Mouse (Mus musculus) retina, adult 2 months (tissue): ENCODE data around the gene Arid1b.
"Not testable (repeated sequence)": the region's sequence is repeated elsewhere in the genome, so short reads cannot be mapped to it uniquely, and the experiment has no call there.

Experiments used
- DNase-seq: peaks from one replicate; pipeline ENCODE4 v3.0.0-alpha.2; 2012; ENCODE audit warnings: low read depth, low spot score

Gene Arid1b

GRCm38 (mm10) chr17:5085942-5086341, 91.8 kb downstream of the Arid1b start:
- DNase-seq, result no peak

GRCm38 (mm10) chr17:5088241-5088640, 94.1 kb downstream of the Arid1b start:
- not testable (repeated sequence) for DNase-seq

DNA sequence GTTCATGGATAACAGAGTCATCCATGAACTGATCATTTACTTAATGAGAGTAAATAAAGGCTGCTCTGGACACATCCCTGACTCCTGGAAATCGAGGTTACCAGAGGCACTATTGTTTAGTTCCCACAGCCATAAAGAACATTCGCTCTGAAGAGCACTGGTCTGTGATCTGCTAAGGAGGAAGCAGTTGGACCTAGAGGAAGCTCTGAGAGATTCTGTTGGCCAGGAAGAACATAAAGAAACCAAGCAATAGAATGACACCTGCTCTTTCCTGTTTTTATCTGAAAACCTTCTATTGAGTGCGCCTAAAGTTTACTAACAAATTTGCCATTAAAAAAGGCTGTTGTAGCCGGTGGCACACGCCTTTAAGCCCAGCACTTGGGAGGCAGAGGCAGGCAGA, 94.7 kb downstream of the Arid1b start:
- no peak for DNase-seq

DNA sequence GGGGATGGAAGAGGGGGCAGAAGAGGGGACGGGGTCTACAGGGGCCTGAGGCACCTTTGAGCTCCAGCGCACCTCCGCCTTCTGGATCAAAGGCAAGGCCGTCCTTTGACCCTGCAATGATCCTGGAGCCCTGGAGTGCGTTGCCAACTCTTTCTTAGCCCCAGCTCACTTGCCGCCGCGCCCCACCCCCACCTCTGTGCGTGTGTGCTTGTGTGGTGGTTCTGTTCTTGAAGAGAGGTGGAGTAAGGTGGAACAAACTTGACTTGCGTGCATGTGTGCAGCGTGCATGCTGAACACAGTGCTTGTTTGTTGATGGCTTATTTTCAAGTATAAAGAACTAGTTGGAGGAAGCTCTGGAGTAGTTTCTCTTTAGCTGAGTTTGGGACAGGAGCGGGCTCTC, 95.4 kb downstream of the Arid1b start:
- no peak for DNase-seq

DNA sequence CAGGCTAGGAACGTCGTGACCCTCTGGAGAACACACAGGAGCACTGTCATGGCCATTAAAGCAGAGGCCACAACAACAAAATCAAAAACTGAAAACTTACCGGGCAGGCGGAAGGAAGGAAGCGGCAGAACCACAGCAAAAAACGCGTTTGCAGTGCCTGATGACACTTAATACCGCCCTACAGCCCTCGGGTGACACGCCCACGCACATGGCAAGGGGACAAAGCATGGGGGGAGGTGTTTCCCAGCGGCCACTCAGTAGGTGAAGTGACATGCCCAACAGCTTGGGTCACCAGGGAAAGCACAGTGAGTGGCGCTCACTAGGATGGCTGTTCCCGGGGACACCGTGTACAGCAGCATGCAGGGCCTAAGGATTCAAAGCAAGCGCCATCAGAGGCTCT, 97.4 kb downstream of the Arid1b start:
- DNase-seq, result no peak

DNA sequence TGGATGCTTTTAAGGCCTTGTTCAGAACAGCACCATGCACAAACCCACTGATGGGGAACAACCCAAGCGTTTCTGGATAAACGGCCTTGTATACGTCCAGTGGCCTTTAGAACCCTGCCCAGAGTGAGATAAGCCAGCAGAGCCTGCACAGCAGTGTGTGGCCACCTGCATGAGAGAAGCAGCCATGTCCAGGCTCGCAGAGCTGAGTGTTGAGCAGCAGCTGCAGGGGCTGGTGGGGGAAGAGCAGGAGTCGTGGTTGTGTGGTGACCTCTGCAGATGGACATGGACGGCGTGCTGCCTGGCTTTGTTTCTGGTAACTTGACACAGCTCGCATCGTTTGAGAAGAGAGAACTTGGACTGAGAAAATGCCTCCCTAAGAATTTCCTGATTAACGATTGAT, 97.8 kb downstream of the Arid1b start:
- no peak for DNase-seq

GRCm38 (mm10) chr17:5093343-5093742, 99.2 kb downstream of the Arid1b start:
- DNase-seq, result not testable (repeated sequence)

DNA sequence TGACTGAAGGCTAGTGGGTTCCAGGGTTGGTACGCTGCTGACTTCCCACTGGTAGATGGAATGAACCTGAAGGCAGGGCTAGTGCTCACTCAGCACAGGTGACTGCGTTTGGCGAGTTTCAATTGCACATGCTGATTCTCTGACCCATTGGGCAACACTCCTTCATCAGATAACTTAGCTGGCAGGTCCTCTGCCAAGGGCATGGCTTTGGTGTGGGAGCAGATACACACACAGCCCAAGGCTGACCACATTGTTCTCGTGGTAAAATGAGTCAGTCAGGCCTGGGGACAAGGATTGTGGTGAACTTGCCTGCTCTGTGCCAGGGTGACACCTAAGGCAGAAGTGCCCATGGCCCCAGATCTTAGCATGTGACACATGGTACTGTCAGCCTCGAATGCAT, 100.5 kb downstream of the Arid1b start:
- DNase-seq, result no peak

- no peak for DNase-seq
Observed at GRCm38 (mm10) chr17:5095741-5096140, 101.6 kb downstream of the Arid1b start.

DNA sequence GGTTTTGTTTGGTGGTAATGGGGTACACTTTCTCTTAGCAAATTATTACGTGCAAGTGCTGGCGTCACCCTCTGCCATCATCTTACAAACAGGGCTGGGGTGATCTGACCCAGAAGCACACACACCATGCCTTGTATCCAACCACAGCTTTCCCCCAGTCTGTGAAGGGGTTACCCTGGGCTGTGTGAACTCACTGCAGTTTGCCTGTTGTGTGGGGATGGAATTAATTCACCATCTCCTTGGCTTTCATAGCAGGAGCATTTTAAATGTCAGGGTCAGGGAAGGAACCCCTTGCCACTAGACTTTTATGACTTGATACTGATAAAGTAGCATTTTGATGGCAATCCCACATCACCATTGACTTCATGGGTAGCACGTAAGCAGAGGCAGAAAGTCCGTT, 102.9 kb downstream of the Arid1b start:
- DNase-seq, result no peak

DNA sequence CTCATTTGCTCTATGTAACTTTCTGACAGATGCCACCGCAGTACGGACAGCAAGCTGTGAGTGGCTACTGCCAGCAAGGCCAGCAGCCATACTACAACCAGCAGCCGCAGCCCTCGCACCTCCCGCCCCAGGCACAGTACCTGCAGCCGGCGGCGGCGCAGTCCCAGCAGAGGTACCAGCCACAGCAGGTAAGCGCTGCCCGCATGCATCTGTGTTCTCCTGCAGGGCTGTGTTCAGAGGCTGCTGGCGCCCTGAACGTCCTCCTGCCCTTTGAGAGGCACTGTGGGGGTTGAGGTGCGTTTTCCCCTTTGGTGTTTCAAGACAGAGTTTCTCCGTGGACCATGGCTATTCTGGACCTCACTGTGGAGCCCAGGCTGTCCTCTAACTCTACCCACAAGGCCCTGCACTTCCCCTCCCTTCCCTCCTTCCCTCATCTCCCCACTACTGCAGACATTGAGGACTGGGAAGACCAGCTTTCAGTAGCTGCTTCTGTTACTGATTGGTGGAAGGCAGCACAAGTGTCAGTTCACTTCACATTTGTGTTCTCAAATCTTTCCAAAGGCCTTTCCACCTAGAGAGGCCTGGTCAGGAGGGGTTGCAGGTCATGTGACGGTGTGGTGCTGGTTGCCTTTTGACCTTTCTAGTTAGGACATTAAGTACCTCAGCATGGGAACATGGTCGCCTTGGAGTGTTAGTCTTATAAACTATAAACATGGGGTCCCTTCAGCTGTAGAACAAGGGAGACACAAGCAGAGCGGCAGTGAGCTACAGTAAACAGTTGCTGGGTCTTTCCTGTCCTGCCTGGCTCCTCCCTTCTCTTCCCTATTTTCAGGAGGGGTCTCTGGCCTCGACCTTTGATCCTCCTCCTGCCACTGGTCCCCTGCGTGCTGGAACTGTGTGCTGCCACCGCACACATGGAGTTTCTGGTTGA, 103.7 kb downstream of the Arid1b start:
- DNase-seq, result no peak

DNA sequence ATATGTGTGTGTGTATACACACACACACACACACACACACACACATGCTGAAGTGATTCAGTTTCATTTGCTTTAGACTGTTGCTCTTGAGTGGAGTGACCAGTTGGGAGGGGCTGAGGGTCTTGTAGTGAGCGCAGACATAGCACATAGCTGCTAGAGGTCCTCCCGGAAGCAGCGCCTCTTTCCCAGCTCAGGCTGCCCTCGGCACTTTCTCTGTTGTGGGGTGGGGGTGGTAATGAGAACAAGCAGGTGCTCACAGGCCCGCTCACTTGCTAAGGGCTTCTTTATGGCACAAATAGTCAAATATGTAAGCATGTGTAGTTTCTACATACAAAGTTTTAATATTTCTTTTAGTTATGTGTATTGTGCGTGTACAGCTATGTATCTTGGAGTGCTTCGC, 104.6 kb downstream of the Arid1b start:
- no peak for DNase-seq

DNA sequence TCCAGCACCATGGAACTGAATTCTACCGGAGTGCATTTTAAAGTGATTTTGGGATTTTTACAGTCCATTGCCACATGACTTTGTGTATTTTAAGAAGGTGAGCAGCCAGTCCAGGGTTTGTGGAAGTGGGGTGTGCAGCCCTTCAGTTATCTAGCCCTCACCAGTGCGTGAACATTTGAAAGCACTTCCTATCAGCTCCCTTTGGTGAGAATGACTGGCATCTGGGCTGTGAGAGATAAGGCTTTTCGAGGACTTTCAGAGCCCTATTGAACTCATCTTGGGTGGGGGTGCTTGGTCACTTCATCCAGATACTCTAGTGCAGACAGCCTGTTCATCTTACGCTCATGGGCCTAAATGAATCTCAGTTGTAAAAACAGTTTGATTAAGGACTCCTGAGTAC, 105.1 kb downstream of the Arid1b start:
- DNase-seq, result no peak

GRCm38 (mm10) chr17:5101157-5101556, 107.0 kb downstream of the Arid1b start:
- DNase-seq, result no peak

DNA sequence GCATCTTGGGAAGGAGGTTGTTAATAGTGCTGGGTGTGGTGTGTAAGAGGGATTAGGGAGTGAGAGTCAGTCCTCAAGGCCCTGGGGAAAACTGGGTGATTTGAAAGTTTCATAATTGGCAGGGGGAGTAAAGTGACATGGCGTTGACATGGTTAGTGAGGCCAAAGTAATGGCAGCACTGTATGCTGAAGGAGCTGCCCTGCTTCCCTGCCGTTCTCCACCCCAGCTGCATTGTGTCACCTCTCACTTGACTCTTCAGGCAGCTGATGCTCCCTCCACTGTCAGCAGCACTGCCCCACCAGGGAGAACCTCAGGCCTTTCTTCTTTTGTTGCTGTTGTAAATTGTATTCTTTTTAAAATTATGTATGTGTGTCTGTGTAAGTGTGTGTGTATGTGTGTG, 107.8 kb downstream of the Arid1b start:
- DNase-seq, result no peak

GRCm38 (mm10) chr17:5105746-5106145, 111.6 kb downstream of the Arid1b start:
- DNase-seq, result no peak

GRCm38 (mm10) chr17:5106263-5107195, 112.4 kb downstream of the Arid1b start:
- no peak for DNase-seq

GRCm38 (mm10) chr17:5107501-5107900, 113.4 kb downstream of the Arid1b start:
- DNase-seq, result no peak

- no peak for DNase-seq
Observed at GRCm38 (mm10) chr17:5108022-5108421, 113.9 kb downstream of the Arid1b start.

GRCm38 (mm10) chr17:5108546-5109142, 114.5 kb downstream of the Arid1b start:
- no peak for DNase-seq

DNA sequence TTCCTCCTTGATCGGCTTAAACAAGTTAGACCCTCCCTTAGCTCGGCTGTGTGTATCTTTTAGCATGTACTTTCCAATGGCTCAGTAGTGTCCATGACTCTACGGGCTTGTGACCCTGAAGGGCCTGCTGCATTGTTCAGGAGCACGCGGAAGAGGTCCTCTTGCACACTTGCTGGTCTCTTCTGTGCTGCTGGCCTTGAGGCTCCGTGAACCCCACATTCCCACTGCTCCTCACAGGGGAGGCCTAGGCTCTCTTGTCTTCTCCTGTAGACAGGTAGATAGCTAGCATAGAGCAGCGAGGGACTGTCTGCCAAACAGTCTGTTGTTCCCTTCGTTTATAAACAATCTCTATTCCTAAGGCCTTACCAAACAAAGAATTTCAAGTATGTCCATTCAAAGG, 115.2 kb downstream of the Arid1b start:
- DNase-seq, result no peak

- no peak for DNase-seq
Observed at GRCm38 (mm10) chr17:5110159-5110558, 116.0 kb downstream of the Arid1b start.
